Mouse (Mus musculus): ENCODE results near the gene Man2b1. TPM values are rescaled to one million over a fixed set of nuclear protein-coding genes. Genes with fewer than 3 reads are reported as not detected.

The Man2b1 gene
- 7.6 TPM for polyA plus RNA-seq (2012; fragmentation: generic; extraction: Trizol)

DNA sequence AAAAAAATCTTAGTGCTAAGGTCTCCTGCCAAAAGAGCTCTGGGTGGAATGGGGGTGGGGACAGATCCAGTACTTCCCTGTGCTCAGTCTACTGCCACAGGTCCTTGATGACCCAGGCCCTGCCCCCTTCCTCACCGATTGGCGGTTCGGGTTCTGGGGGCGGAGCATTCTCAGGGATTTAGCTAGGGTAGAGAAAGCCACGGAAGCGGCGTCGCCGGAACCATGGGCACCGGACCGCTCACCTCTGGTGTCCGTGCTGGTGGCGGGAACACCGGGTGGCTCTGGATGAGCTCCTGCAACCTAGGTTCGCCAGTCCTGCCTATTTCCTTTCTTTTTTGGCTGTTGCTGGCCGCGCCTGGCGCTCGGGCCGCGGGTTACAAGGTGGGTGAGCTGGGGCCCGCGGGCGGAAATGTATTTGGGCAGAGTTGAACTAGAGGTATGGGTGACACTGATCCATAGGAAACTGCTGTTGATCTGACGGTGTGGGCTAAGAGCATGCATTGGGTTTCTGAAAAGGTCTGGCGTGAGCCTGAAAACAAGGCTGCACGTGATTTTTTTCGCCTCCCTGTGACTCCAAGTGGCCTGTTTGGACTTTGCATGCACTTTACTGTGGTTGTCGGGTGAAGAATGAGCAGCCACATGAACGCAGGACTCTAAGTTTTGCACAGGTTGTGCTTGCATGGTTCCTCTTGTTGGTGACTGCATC, at the start of gene Man2b1:
Man2b1 (plus strand) TSS at position 163 of the 706 bp plus-strand sequence.
- no peak for TF ChIP-seq SRF (IDR thresholded peaks at IDR 0.05; ENCODE audit: control insufficient read depth, insufficient read length, low read depth)
- TF ChIP-seq USF1 (IDR thresholded peaks at IDR 0.05; ENCODE audit: low read depth) = peak; percentile 47
- Histone ChIP-seq H3K79me2 (ENCODE audit: control insufficient read depth, insufficient read depth) (peaks cover 9% of the 10 kb centered on the region), H3K27me3 (ENCODE audit: control insufficient read depth, insufficient read depth, insufficient read length) (no peaks in the 10 kb centered on the region), H3K4me3 (peak within 1 kb of the TSS; percentile 22), H3K4me2 (ENCODE audit: low read depth) (peak within 1 kb of the TSS; percentile 92), H3K36me3 (ENCODE audit: control insufficient read depth, insufficient read depth) (peaks cover 10% of the 10 kb centered on the region), H3ac (ENCODE audit: control insufficient read depth, insufficient read length) (no peak within 1 kb of the TSS)

DNA sequence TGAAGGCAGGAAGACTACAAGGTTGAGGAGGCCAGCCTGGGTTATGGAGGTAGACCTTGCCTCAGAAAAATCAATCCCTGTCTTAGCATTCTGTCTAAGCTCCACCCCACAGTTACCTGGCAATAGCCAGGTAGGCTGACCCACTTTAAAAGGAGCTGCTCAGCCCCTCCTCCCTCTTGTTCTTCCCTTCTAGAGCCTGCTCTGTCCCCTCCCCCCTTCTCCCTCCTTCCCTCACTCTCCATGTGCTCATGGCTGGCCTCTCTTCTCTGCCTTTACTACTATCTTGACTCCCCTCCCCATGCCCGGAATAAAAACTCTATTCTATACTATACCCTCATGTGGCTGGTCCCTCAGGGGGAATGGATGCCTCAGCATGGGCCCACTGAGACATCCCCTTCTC, 49.2 kb upstream of the Man2b1 start:
- Histone ChIP-seq H3K36me3 (ENCODE audit: control insufficient read depth, insufficient read depth) (peaks cover 25% of the 10 kb centered on the region), H3ac (ENCODE audit: control insufficient read depth, insufficient read length) (no peak overlapping the region), H3K4me2 (ENCODE audit: low read depth) (no peak overlapping the region), H3K4me3 (no peak overlapping the region), H3K79me2 (ENCODE audit: control insufficient read depth, insufficient read depth) (peaks cover 41% of the 10 kb centered on the region), H3K27me3 (ENCODE audit: control insufficient read depth, insufficient read depth, insufficient read length) (no peaks in the 10 kb centered on the region)
- TF ChIP-seq MYOD1 (IDR thresholded peaks at IDR 0.05; ENCODE audit: control insufficient read depth in 1 of 3, insufficient read length in 2 of 3, low read depth in 2 of 3) = no peak

DNA sequence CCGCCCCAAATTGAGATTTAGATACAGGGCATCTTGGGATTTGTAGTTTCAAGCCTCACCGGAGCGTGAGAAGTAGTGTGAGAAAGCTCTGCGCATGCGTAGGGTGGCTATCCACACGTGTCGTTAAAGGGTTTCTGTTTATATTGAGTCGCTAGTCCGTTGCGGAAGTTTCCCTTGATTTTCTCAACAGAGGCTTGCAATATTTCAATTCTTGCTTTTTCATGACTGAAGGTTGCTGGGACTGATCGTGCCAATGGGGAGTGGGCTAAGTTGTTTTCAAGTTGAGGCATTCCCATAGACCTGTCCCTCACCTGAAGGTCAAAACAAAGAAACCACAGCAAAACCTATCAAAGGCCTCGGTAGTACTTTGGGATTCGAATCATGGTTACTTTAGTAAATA, 48.3 kb upstream of the Man2b1 start:
- Histone ChIP-seq H3K79me2 (ENCODE audit: control insufficient read depth, insufficient read depth) (peaks cover 41% of the 10 kb centered on the region), H3K4me3 (no peak overlapping the region), H3K4me2 (ENCODE audit: low read depth) (peak overlapping the region; percentile 94), H3K36me3 (ENCODE audit: control insufficient read depth, insufficient read depth) (peaks cover 25% of the 10 kb centered on the region), H3K27me3 (ENCODE audit: control insufficient read depth, insufficient read depth, insufficient read length) (no peaks in the 10 kb centered on the region), H3ac (ENCODE audit: control insufficient read depth, insufficient read length) (no peak overlapping the region)
- TF ChIP-seq TCF12 (IDR thresholded peaks at IDR 0.05; ENCODE audit: insufficient read depth, poor library complexity, severe bottlenecking) (no peak), E2F4 (IDR thresholded peaks at IDR 0.05; ENCODE audit: insufficient read depth) (no peak), TCF3 (IDR thresholded peaks at IDR 0.05; ENCODE audit: insufficient read length, low read depth) (no peak), MAX (IDR thresholded peaks at IDR 0.05; ENCODE audit: low read depth) (no peak), MYOD1 (IDR thresholded peaks at IDR 0.05; ENCODE audit: control insufficient read depth in 1 of 3, insufficient read length in 2 of 3, low read depth in 2 of 3) (no peak), POLR2A (IDR thresholded peaks at IDR 0.05; ENCODE audit: insufficient read length, low read depth) (no peak), SRF (IDR thresholded peaks at IDR 0.05; ENCODE audit: control insufficient read depth, insufficient read length, low read depth) (no peak), POLR2AphosphoS2 (IDR thresholded peaks at IDR 0.05; ENCODE audit: insufficient read length, low read depth) (peak; percentile 64), REST (IDR thresholded peaks at IDR 0.05; ENCODE audit: insufficient read depth, insufficient read length) (no peak)

DNA sequence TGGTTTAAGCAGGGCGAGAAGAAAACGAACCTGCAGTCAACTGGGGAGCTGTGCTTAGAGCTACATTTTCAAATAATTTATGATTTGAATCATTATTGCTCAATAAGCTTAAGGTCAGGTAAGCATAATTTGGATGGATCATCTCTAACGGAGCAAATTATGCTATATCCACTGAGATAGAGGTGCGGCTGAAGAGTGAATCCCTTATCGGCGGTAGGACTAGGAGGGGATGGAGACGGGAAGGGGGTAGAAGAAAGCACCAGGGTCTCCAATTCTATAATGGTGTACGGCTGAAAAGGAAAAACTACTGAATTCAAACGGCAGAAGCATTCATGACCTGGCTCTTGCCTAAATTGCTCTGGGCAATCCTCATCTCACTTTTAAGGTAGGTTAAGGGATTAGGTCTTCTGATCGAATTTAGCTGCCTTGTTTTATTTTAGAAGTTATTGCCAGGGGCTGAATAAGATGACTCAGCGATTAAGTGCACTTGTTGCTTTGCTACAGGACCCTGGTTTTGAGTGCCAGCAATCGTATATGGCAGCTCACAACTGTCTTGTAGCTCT, 47.8 kb upstream of the Man2b1 start:
- H3K79me2 ChIP-seq (ENCODE audit: control insufficient read depth, insufficient read depth) = peaks cover 41% of the 10 kb centered on the region
- peaks cover 20% of the 10 kb centered on the region for H3K36me3 ChIP-seq (ENCODE audit: control insufficient read depth, insufficient read depth)
- peak overlapping the region; percentile 95 for H3K4me3 ChIP-seq
- H3ac ChIP-seq (ENCODE audit: control insufficient read depth, insufficient read length) = no peak overlapping the region
- no peaks in the 10 kb centered on the region for H3K27me3 ChIP-seq (ENCODE audit: control insufficient read depth, insufficient read depth, insufficient read length)
- peak overlapping the region; percentile 94 for H3K4me2 ChIP-seq (ENCODE audit: low read depth)
- no peak for TF ChIP-seq POLR2AphosphoS2 (IDR thresholded peaks at IDR 0.05; ENCODE audit: insufficient read length, low read depth)
- no peak for TF ChIP-seq POLR2A (IDR thresholded peaks at IDR 0.05; ENCODE audit: insufficient read length, low read depth)
- no peak for TF ChIP-seq USF1 (IDR thresholded peaks at IDR 0.05; ENCODE audit: low read depth)
- TF ChIP-seq E2F4 (IDR thresholded peaks at IDR 0.05; ENCODE audit: insufficient read depth) = no peak
- TF ChIP-seq CEBPB (IDR thresholded peaks at IDR 0.05; ENCODE audit: insufficient read depth, poor library complexity, severe bottlenecking) = no peak
- no peak for TF ChIP-seq MAX (IDR thresholded peaks at IDR 0.05; ENCODE audit: low read depth)
- no peak for TF ChIP-seq TCF12 (IDR thresholded peaks at IDR 0.05; ENCODE audit: insufficient read depth, poor library complexity, severe bottlenecking)
- no peak for TF ChIP-seq MYOD1 (IDR thresholded peaks at IDR 0.05; ENCODE audit: control insufficient read depth in 1 of 3, insufficient read length in 2 of 3, low read depth in 2 of 3)
- no peak for TF ChIP-seq MYOG (IDR thresholded peaks at IDR 0.05; ENCODE audit: control insufficient read depth in 1 of 3, insufficient read depth in 1 of 3, insufficient read length in 2 of 3, low read depth in 2 of 3)
- TF ChIP-seq TCF3 (IDR thresholded peaks at IDR 0.05; ENCODE audit: insufficient read length, low read depth) = no peak
- TF ChIP-seq SRF (IDR thresholded peaks at IDR 0.05; ENCODE audit: control insufficient read depth, insufficient read length, low read depth) = no peak
- TF ChIP-seq REST (IDR thresholded peaks at IDR 0.05; ENCODE audit: insufficient read depth, insufficient read length) = no peak

DNA sequence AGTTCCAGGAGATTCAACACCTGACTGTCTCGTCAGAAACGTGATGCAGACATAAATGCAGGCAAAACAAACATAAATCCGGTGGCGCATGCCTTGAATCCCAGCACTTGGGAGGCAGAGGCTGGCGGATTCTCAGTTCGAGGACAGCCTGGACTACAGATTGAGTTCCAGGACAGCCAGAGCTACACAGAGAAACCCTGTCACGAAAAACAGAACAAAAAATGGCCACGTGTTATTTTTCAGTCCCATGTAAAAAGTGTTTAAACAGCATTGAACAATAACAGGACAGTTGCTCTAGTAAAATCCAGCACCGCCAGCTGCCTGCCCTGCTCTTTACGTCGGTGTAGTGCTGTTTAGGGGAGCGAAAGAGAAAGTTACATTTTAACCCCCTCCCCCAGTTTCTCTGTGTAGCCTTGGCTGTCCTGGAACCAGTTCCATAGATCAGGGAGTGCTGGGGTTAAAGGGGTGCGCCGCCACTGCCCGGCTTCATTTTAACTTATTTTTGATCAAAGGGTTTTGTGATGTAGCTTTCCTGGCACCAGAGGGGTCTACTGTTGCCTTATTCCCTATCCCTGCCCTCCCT, 47.3 kb upstream of the Man2b1 start:
- Histone ChIP-seq H3K36me3 (ENCODE audit: control insufficient read depth, insufficient read depth) (peaks cover 19% of the 10 kb centered on the region), H3K79me2 (ENCODE audit: control insufficient read depth, insufficient read depth) (peaks cover 42% of the 10 kb centered on the region), H3K27me3 (ENCODE audit: control insufficient read depth, insufficient read depth, insufficient read length) (no peaks in the 10 kb centered on the region), H3K4me2 (ENCODE audit: low read depth) (peak overlapping the region; percentile 94), H3ac (ENCODE audit: control insufficient read depth, insufficient read length) (peak overlapping the region; percentile 42), H3K4me3 (peak overlapping the region; percentile 95)
- no peak for TF ChIP-seq MYOD1 (IDR thresholded peaks at IDR 0.05; ENCODE audit: control insufficient read depth in 1 of 3, insufficient read length in 2 of 3, low read depth in 2 of 3)
- no peak for TF ChIP-seq TCF3 (IDR thresholded peaks at IDR 0.05; ENCODE audit: insufficient read length, low read depth)
- peak; percentile 15 for TF ChIP-seq USF1 (IDR thresholded peaks at IDR 0.05; ENCODE audit: low read depth)
- peak; percentile 44 for TF ChIP-seq POLR2AphosphoS2 (IDR thresholded peaks at IDR 0.05; ENCODE audit: insufficient read length, low read depth)
- no peak for TF ChIP-seq CEBPB (IDR thresholded peaks at IDR 0.05; ENCODE audit: insufficient read depth, poor library complexity, severe bottlenecking)

All from myocyte (in vitro differentiated cells).